Mouse (Mus musculus): Measurements from ENCODE around the gene Il22ra2. TPM values are rescaled to one million over a fixed set of nuclear protein-coding genes. Genes with fewer than 3 reads are reported as not detected.

Gene Il22ra2
- polyA plus RNA-seq, 1 experiment from 2014 or later: not detected

DNA sequence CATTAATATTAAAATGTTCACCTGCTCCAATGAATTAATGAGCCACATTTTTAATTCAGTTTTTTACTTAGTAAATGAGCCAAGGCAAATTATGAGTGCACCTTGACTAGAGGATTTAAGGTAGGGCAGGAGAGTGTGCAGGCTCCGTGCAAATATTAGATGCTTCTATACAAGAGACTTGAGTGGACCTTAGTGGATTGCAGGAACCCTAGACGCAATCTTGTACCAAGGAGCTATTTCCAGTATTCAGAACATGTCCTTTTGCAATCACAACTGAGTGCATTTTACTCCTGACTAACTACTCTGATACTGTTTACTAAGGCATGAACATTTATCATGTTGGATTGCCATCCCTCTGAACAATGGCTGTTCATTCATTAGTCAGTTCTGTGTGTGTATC, 10.2 kb upstream of the Il22ra2 start:
- Histone ChIP-seq H3K27me3 (ENCODE audit: poor library complexity, severe bottlenecking) (no peaks in the 10 kb centered on the region), H3K36me3 (replicated peaks) (peaks cover 24% of the 10 kb centered on the region), H3K9me3 (no peaks in the 10 kb centered on the region), H3K4me3 (no peak overlapping the region), H3K27ac (no peak overlapping the region), H3K4me1 (0 out of 2 replicates have a peak, but pooled peaks cover 7% of the 10 kb centered on the region)
- WGBS: 62% methylated on average over 2 of the region's 2 CpGs
- DNase-seq (ENCODE audit: extremely low spot score, low spot score): no peak

DNA sequence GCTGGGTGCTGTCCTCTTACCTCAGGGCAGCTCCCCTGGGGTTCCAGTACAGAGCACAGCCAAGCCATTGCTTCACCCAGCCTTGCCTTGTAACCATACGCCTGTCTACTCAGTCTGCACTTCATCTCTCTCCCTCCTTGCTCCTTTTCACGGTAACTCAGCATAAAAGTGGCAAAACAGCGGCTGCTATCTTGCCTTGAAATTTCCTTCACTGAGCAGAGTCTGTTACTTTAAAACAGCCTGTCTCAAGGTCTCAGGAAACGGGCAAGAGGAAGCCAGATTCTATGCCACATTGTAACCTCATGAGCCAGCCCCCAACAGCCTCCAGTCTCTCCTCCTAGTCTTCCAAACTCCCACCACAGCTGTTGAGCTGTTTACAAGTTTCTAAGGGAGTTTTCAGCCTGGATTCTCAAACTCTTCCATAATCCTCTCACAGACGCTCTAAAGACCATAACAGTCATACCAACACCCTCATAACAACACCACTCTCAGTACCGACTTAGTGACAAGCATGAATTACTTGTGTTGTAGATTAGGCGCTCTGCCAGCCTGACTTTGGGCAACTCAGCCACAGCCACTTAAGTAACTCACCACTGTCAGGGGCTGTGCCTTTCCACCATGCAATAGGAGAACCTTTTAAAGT, 8.6 kb upstream of the Il22ra2 start:
- H3K36me3 ChIP-seq (replicated peaks): peaks cover 9% of the 10 kb centered on the region
- WGBS: 76% methylated on average over 7 of the region's 7 CpGs

DNA sequence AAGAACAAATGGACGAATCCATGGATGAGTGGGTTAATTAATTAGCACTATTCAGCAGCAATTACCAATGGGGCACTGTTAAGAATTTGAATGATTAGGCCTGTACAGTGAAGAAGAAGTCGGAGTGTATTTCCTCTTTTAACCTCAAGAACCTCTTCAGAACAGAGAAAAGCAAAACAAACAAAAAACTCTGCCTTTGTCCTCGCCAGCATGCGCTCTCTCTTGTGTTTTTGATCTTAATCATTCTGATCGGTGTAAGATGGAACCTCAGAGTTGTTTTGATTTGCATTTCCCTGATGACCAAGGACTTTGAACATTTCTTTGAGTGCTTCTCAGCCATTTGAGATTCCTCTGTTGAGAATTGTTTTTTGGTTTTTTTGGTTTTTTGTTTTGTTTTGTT, 2.1 kb upstream of the Il22ra2 start:
- no peak overlapping the region for H3K27ac ChIP-seq
- H3K4me3 ChIP-seq: no peak overlapping the region
- WGBS: 71% methylated on average over 5 of the region's 5 CpGs
- H3K27me3 ChIP-seq (ENCODE audit: poor library complexity, severe bottlenecking): no peaks in the 10 kb centered on the region
- H3K4me1 ChIP-seq: no peaks in the 10 kb centered on the region; the same call in 1 of the 2 replicates
- no peaks in the 10 kb centered on the region for H3K9me3 ChIP-seq
- DNase-seq (ENCODE audit: extremely low spot score, low spot score): no peak
- H3K36me3 ChIP-seq (replicated peaks): no peaks in the 10 kb centered on the region

More for the DNA sequence above, 8.6 kb upstream of the Il22ra2 start:
- 0 out of 2 replicates have a peak, but pooled peaks cover 7% of the 10 kb centered on the region for H3K4me1 ChIP-seq
- no peak overlapping the region for H3K27ac ChIP-seq
- H3K9me3 ChIP-seq: no peaks in the 10 kb centered on the region
- DNase-seq (ENCODE audit: extremely low spot score, low spot score): no peak
- H3K4me3 ChIP-seq: no peak overlapping the region
- H3K27me3 ChIP-seq (ENCODE audit: poor library complexity, severe bottlenecking): no peaks in the 10 kb centered on the region

DNA sequence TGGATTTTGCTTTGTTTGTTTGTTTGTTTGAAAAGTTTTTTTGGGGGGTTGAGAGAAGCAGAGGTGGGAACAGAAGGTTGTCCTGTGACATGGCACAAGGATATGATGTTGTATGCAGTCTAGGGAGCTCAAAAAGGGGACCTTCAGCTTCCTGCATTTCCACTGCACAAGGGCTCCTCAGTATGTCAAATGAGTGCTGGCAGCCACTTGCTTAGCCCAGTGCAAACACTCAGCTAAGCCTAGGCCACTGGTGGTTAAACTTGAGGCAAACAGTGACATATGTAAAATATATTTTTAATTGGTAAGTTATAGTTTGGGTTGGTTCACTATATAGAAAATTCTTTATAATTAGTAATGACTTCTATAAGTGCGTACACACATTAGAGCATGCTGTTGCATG, 2.8 kb downstream of the Il22ra2 start:
- H3K4me3 ChIP-seq: no peak overlapping the region
- WGBS: 86% methylated on average over 1 of the region's 1 CpGs
- H3K9me3 ChIP-seq: no peaks in the 10 kb centered on the region

DNA sequence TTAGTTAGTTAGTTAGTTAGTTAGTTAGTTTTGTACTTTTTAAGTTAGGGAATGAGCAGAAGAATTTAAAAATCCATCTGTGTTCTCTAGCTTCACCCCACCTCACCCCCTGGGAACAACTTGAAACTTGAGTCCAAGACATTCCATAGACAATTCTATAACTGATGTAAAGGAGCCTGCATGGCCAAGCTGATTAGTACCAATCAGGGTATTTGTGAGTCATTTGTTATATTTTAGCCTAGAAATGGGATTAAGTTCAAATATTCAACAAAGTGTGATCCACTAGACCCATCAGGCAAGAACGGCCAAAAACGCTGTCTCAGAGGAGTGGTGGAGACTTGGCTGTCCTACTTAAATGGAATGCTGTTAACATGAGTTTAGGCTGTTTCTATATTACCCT, 5.5 kb downstream of the Il22ra2 start:
- Histone ChIP-seq H3K27me3 (ENCODE audit: poor library complexity, severe bottlenecking) (no peaks in the 10 kb centered on the region), H3K27ac (no peak overlapping the region), H3K36me3 (replicated peaks) (no peaks in the 10 kb centered on the region), H3K9me3 (no peaks in the 10 kb centered on the region), H3K4me1 (no peaks in the 10 kb centered on the region), H3K4me3 (no peak overlapping the region)
- 92% methylated on average over 2 of the region's 2 CpGs for WGBS
- no peak for DNase-seq (ENCODE audit: extremely low spot score, low spot score)

More for the DNA sequence above, 2.8 kb downstream of the Il22ra2 start:
- no peaks in the 10 kb centered on the region for H3K27me3 ChIP-seq (ENCODE audit: poor library complexity, severe bottlenecking)
- DNase-seq (ENCODE audit: extremely low spot score, low spot score): no peak
- no peaks in the 10 kb centered on the region for H3K36me3 ChIP-seq (replicated peaks)
- no peaks in the 10 kb centered on the region for H3K4me1 ChIP-seq
- H3K27ac ChIP-seq: no peak overlapping the region

DNA sequence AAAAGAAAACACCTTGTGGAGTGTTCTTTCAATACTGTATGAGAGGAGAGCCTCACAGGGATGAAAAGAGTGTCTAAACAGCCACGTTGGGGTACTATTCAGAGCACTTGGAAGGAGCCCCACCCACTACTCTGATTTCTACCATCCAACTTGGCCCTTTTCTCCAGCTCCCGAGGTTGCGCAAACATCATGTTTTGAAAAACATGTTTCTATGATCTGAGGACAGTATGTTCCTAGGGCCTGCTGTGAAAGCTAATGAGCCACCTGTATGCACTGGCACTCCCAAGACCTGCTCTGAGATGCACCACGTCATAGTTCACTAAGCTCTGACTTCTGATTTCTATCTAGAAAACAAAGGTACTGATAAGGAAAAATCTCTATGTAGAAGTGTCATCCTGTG, 6.0 kb downstream of the Il22ra2 start:
- Histone ChIP-seq H3K4me3 (no peak overlapping the region), H3K36me3 (replicated peaks) (no peaks in the 10 kb centered on the region), H3K27me3 (ENCODE audit: poor library complexity, severe bottlenecking) (no peaks in the 10 kb centered on the region), H3K27ac (no peak overlapping the region), H3K4me1 (no peaks in the 10 kb centered on the region), H3K9me3 (no peaks in the 10 kb centered on the region)
- no peak for DNase-seq (ENCODE audit: extremely low spot score, low spot score)
- 90% methylated on average over 4 of the region's 4 CpGs for WGBS

DNA sequence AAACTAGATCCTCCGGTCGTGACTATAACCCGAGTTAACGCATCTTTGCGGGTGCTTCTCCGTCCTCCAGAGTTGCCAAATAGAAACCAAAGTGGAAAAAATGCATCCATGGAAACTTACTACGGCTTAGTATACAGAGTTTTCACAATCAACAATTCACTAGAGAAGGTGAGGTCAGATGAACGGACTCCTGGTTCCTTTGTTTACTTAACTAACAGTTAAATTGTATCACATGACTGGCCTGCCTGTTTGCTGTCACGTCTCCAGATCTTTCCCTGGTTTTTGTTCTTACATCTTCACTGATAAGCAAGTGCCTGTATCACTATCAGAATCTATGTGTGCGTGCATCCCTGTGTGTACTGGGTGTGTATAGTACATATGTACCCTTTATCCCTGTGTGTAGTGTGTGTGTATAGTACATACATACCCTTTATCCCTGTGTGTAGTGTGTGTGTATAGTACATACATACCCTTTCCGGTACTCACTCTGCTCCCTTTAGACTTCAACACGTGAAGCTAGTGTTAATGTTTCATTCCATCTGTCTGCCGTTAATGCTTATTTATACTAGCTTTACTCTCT, 9.9 kb downstream of the Il22ra2 start:
- Histone ChIP-seq H3K9me3 (no peaks in the 10 kb centered on the region), H3K27ac (no peak overlapping the region), H3K4me1 (no peaks in the 10 kb centered on the region), H3K4me3 (no peak overlapping the region), H3K36me3 (replicated peaks) (no peaks in the 10 kb centered on the region), H3K27me3 (ENCODE audit: poor library complexity, severe bottlenecking) (no peaks in the 10 kb centered on the region)
- DNase-seq (ENCODE audit: extremely low spot score, low spot score): no peak
- 86% methylated on average over 13 of the region's 13 CpGs for WGBS

DNA sequence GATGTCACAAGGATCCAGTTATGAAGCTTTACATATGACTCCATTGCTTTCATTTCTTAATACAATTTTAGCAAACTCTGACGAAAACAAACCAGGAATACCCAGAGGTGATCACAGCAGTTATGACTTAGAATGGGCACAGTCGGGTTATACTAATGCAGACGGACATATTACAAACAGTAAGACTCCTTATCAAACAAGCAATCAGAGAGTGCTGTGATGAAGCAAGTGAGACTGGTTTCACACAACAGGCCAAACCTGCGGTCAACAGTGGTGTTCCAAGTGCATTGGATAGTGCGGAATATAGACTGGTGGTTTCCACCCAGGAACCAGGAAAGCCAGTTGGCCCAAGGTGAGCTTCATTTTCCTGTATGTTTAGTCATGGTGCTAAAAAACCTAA, 17.1 kb downstream of the Il22ra2 start:
- H3K9me3 ChIP-seq: no peaks in the 10 kb centered on the region
- no peaks in the 10 kb centered on the region for H3K4me1 ChIP-seq
- no peak overlapping the region for H3K4me3 ChIP-seq
- no peaks in the 10 kb centered on the region for H3K36me3 ChIP-seq (replicated peaks)
- DNase-seq (ENCODE audit: extremely low spot score, low spot score): no peak
- 93% methylated on average over 5 of the region's 5 CpGs for WGBS
- H3K27me3 ChIP-seq (ENCODE audit: poor library complexity, severe bottlenecking): no peaks in the 10 kb centered on the region
- no peak overlapping the region for H3K27ac ChIP-seq

DNA sequence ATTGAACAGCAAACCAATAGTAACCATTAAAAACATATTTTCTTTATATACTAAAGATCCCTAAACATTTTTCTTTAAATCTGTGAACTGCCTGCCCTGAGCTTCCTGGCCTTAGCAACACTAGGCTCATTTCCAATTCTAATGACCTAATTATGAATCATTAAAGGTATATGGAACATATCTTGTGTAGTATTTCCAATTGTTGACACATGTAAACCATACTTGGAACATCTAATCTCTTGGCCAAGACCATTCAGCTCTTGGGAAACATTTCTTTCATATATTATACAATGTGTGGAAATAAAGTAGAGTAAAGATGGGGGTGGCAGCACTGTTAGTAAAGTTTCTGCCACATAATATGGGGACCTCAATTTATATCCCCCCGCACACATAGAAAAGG, 17.8 kb downstream of the Il22ra2 start:
- no peak for DNase-seq (ENCODE audit: extremely low spot score, low spot score)
- no peak overlapping the region for H3K4me3 ChIP-seq
- no peaks in the 10 kb centered on the region for H3K4me1 ChIP-seq
- H3K9me3 ChIP-seq: no peaks in the 10 kb centered on the region
- no peaks in the 10 kb centered on the region for H3K36me3 ChIP-seq (replicated peaks)
- 89% methylated on average over 1 of the region's 1 CpGs for WGBS
- H3K27ac ChIP-seq: no peak overlapping the region
- H3K27me3 ChIP-seq (ENCODE audit: poor library complexity, severe bottlenecking): no peaks in the 10 kb centered on the region

DNA sequence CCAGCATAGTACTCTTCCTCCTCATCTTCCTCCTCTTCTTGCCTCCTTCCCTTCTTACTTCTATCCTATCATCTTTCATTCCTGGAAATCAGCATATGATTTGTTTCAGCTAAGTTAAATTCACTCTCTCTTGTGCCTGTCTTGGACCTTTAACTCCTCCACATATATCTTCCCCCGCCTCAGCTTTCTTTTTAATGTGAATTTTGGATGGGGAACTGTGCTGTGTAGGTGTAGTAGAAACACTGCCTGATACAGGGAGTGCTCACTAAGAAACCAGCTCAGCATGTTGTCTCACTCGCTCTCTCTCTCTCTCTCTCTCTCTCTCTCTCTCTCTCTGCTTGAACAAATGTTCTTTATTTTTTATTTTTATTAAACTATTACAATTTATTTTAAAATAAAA, 23.3 kb downstream of the Il22ra2 start:
- no peak overlapping the region for H3K4me3 ChIP-seq
- no peaks in the 10 kb centered on the region for H3K36me3 ChIP-seq (replicated peaks)
- DNase-seq (ENCODE audit: extremely low spot score, low spot score): no peak
- H3K27ac ChIP-seq: no peak overlapping the region
- H3K4me1 ChIP-seq: no peaks in the 10 kb centered on the region
- no peaks in the 10 kb centered on the region for H3K9me3 ChIP-seq
- 89% methylated on average over 2 of the region's 2 CpGs for WGBS
- H3K27me3 ChIP-seq (ENCODE audit: poor library complexity, severe bottlenecking): no peaks in the 10 kb centered on the region

DNA sequence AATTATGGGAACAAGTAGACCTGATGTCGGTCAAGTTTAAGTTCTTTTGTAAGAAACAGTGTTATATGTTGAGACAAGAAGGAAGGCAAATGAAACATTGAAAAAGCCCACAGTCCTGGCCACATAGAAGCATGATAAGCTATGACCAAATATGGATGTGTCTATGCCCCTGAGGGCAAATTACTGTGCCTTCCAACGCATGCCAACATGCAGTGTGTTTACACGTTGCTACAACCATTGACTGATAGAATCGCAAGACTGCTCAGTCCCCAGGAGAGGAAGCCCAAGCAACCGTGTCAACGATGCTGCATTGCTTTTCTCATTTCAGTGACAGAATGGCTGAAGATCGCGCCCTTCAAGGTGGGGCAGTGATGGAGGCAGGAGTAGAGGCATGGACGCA, 35.6 kb downstream of the Il22ra2 start:
- DNase-seq (ENCODE audit: extremely low spot score, low spot score): no peak
- Histone ChIP-seq H3K36me3 (replicated peaks) (no peaks in the 10 kb centered on the region), H3K4me1 (no peaks in the 10 kb centered on the region), H3K9me3 (no peaks in the 10 kb centered on the region), H3K27me3 (ENCODE audit: poor library complexity, severe bottlenecking) (no peaks in the 10 kb centered on the region), H3K27ac (no peak overlapping the region), H3K4me3 (no peak overlapping the region)
- WGBS: 93% methylated on average over 9 of the region's 9 CpGs

DNA sequence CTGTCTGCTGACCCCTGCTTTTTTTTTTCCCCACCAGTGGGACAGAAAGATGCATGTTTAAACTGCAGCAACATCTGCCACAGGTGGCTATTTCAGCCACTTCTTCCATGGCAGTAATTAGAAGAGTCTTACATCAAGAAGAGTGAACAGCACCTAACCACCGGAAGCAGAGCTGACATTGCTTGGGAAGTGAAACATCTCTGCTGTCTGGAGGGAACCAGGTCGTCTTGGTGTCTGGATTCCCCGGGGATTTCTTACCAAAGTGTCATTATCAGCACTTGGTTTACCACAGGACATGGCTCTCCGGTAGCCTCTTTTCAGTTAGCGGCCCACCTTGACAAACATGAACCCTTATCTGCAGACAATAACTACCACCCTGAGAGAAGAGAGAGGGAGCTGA, 38.2 kb downstream of the Il22ra2 start:
- Histone ChIP-seq H3K36me3 (replicated peaks) (no peaks in the 10 kb centered on the region), H3K9me3 (no peaks in the 10 kb centered on the region), H3K27ac (no peak overlapping the region), H3K4me1 (no peaks in the 10 kb centered on the region), H3K27me3 (ENCODE audit: poor library complexity, severe bottlenecking) (no peaks in the 10 kb centered on the region), H3K4me3 (no peak overlapping the region)
- WGBS: 86% methylated on average over 5 of the region's 5 CpGs
- DNase-seq (ENCODE audit: extremely low spot score, low spot score): no peak

DNA sequence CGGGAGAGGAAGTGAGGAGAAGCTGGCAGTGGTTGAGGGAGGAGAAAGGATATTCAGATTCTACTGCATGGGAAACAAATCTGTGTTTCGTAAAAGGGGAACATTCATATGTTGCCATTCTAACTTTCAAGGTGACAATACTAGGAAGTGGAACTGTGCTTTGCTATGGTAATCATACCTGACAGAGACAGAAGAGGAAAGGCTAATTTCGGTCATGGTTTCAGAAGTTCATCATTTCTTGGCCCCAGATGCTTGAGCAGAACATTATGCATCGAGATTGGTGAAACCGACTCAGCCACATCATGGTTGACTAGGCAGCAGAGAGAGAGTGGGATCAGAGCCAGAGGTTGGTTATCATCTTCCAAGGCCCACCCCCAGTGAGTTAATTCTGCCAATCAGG, 47.2 kb downstream of the Il22ra2 start:
- H3K27me3 ChIP-seq (ENCODE audit: poor library complexity, severe bottlenecking): no peaks in the 10 kb centered on the region
- WGBS: 89% methylated on average over 5 of the region's 5 CpGs
- DNase-seq (ENCODE audit: extremely low spot score, low spot score): no peak

DNA sequence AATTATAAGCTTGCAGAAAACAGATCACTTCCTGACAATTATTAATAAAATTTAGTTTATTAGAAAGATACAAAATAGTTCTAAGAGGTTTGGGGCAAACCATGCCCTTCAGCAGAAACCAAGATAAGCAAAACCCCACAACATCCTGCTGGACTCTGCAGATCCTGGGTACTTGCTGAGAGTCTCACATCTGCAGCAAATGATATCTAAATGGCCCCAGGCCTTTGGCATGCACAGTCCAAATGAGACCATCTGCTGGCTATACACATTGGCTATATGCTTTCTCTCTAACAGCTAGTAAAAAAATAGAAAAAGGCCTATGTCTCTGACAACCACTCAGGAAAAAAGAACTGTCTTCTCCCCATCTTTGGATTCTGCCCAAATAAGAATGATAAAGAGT, 50.2 kb downstream of the Il22ra2 start:
- no peak for DNase-seq (ENCODE audit: extremely low spot score, low spot score)
- Histone ChIP-seq H3K4me3 (no peak overlapping the region), H3K9me3 (no peaks in the 10 kb centered on the region), H3K27me3 (ENCODE audit: poor library complexity, severe bottlenecking) (no peaks in the 10 kb centered on the region), H3K27ac (no peak overlapping the region), H3K36me3 (replicated peaks) (no peaks in the 10 kb centered on the region), H3K4me1 (no peaks in the 10 kb centered on the region)

More for the DNA sequence above, 47.2 kb downstream of the Il22ra2 start:
- no peak overlapping the region for H3K27ac ChIP-seq
- H3K36me3 ChIP-seq (replicated peaks): no peaks in the 10 kb centered on the region
- no peaks in the 10 kb centered on the region for H3K4me1 ChIP-seq
- no peak overlapping the region for H3K4me3 ChIP-seq
- no peaks in the 10 kb centered on the region for H3K9me3 ChIP-seq

Data from forebrain, embryonic 10.5 days (tissue).